Mouse (Mus musculus) heart, postnatal 4 days (tissue): ENCODE results near the gene Ppm1a. TPM values are rescaled to one million over a fixed set of nuclear protein-coding genes. Genes with fewer than 3 reads are reported as not detected.
"Not testable (repeated sequence)": the region's sequence is repeated elsewhere in the genome, so short reads cannot be mapped to it uniquely, and the experiment has no call there.

Source experiments
- DNase-seq: peaks from one replicate; pipeline ENCODE4 v3.0.0; 2021
- total RNA-seq, 2 experiments: library from RNA; stranded (reverse); gene quantifications; 2 replicates each; pipeline ENCODE4 v1.2.3; 2021

Ppm1a gene
- total RNA-seq, 2 experiments from 2014 or later = 212 to 232 TPM

GRCm38 (mm10) chr12:72762502-72762901 lies 5.2 kb downstream of the Ppm1a start:
- DNase-seq = no peak

GRCm38 (mm10) chr12:72763156-72763555 lies 5.9 kb downstream of the Ppm1a start:
- DNase-seq = no peak

- no peak for DNase-seq
Measured at GRCm38 (mm10) chr12:72767809-72768208, 10.6 kb downstream of the Ppm1a start.

- DNase-seq = no peak
Measured at GRCm38 (mm10) chr12:72768230-72768629, 11.0 kb downstream of the Ppm1a start.

GRCm38 (mm10) chr12:72769546-72770230 lies 12.4 kb downstream of the Ppm1a start:
- no peak for DNase-seq

GRCm38 (mm10) chr12:72771153-72771552 lies 13.9 kb downstream of the Ppm1a start:
- DNase-seq = no peak

GRCm38 (mm10) chr12:72771711-72772110 lies 14.5 kb downstream of the Ppm1a start:
- no peak for DNase-seq

GRCm38 (mm10) chr12:72773921-72774320 lies 16.7 kb downstream of the Ppm1a start:
- DNase-seq = no peak

GRCm38 (mm10) chr12:72777244-72777643 lies 20.0 kb downstream of the Ppm1a start:
- no peak for DNase-seq

- DNase-seq = no peak
Measured at GRCm38 (mm10) chr12:72780136-72780535, 22.9 kb downstream of the Ppm1a start.

GRCm38 (mm10) chr12:72782786-72783185 lies 25.5 kb downstream of the Ppm1a start:
- DNase-seq = not testable (repeated sequence)

GRCm38 (mm10) chr12:72785183-72785930 lies 28.1 kb downstream of the Ppm1a start:
- DNase-seq = no peak

GRCm38 (mm10) chr12:72786551-72786950 lies 29.3 kb downstream of the Ppm1a start:
- DNase-seq = no peak

GRCm38 (mm10) chr12:72786986-72787385 lies 29.7 kb downstream of the Ppm1a start:
- DNase-seq = no peak

GRCm38 (mm10) chr12:72790538-72790937 lies 33.3 kb downstream of the Ppm1a start:
- peak; percentile 45 for DNase-seq

GRCm38 (mm10) chr12:72792320-72793091 lies 35.3 kb downstream of the Ppm1a start:
- DNase-seq = no peak

GRCm38 (mm10) chr12:72793983-72794382 lies 36.7 kb downstream of the Ppm1a start:
- DNase-seq = no peak

GRCm38 (mm10) chr12:72809798-72810197 lies 52.5 kb downstream of the Ppm1a start:
- DNase-seq = no peak

GRCm38 (mm10) chr12:72811588-72811987 lies 54.3 kb downstream of the Ppm1a start:
- no peak for DNase-seq

- DNase-seq = peak; percentile 41
Measured at GRCm38 (mm10) chr12:72820940-72821431, 63.7 kb downstream of the Ppm1a start.

GRCm38 (mm10) chr12:72821589-72821988 lies 64.3 kb downstream of the Ppm1a start:
- DNase-seq = no peak

- DNase-seq = no peak
Measured at GRCm38 (mm10) chr12:72825656-72826055, 68.4 kb downstream of the Ppm1a start.
